Mouse (Mus musculus): ENCODE data around the gene Wfdc21. TPM values are rescaled to one million over a fixed set of nuclear protein-coding genes. Genes with fewer than 3 reads are reported as not detected.
A peak's percentile ranks its signal among the peaks of the same experiment; 100 is the strongest.

Gene Wfdc21
- total and polyA plus RNA-seq, 3 experiments = 1.3 TPM; not detected in 2

- intact Hi-C loops (cut with DNase I) = no loop called here
- no peak for TF ChIP-seq POLR2A (IDR thresholded peaks at IDR 0.05; ENCODE audit: insufficient read depth, low read depth, low read length)
- no peak for TF ChIP-seq CTCF (IDR thresholded peaks at IDR 0.05)
- no peak for TF ChIP-seq EP300 (IDR thresholded peaks at IDR 0.05; ENCODE audit: insufficient read depth, low read depth, low read length)
- no peaks in the 10 kb centered on the region; the same call in 1 of the 2 replicates for H3K4me1 ChIP-seq (ENCODE audit: control insufficient read depth, insufficient read depth, low read length)
- DNase-seq = no peak
- H3K9ac ChIP-seq (ENCODE audit: low read depth, low read length) = no peak overlapping the region
- H3K79me2 ChIP-seq (replicated peaks; ENCODE audit: control insufficient read depth, insufficient read depth, low read length) = no peaks in the 10 kb centered on the region
- H3K27ac ChIP-seq = no peak overlapping the region
- no peaks in the 10 kb centered on the region for H3K36me3 ChIP-seq (ENCODE audit: control insufficient read depth, insufficient read depth, low read length)
- WGBS = 61% methylated on average over 3 of the region's 3 CpGs
- H3K27me3 ChIP-seq (ENCODE audit: control insufficient read depth, insufficient read depth, low read length) = peaks cover 4% of the 10 kb centered on the region
- H3K4me3 ChIP-seq = no peak overlapping the region
Measured at GRCm38 (mm10) chr11:83743525-83743924, 3.2 kb upstream of the Wfdc21 start.

DNA sequence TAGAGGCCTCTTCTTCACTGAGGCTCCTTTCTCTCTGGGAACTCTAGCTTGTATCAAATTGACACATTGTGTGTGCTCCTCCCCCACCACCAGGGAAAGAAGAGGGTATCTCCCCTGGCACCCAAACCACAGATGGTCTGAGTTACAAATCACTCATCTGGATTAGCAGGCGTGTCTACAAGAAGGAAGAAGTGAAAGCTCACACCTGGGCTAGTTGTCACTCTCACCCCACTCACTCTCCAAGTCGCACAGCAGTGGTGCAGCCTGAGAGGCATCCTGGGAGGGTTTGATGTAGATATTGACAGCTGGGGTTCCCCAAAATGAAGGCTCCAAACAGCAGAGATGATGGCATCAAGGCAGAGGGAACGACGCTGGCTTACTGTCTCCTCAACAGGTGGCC is 588 bp upstream of the Wfdc21 start:
- 50% methylated on average over 4 of the region's 4 CpGs for WGBS
- no peak overlapping the region for H3K27ac ChIP-seq
- H3K4me1 ChIP-seq (ENCODE audit: control insufficient read depth, insufficient read depth, low read length) = no peaks in the 10 kb centered on the region
- H3K36me3 ChIP-seq (ENCODE audit: control insufficient read depth, insufficient read depth, low read length) = no peaks in the 10 kb centered on the region
- H3K4me3 ChIP-seq = no peak overlapping the region
- DNase-seq = peak in 1 of 2 experiments; percentile 15
- intact Hi-C loops (cut with DNase I) = no loop called here
- no peaks in the 10 kb centered on the region for H3K79me2 ChIP-seq (replicated peaks; ENCODE audit: control insufficient read depth, insufficient read depth, low read length)
- H3K27me3 ChIP-seq (ENCODE audit: control insufficient read depth, insufficient read depth, low read length) = peaks cover 9% of the 10 kb centered on the region
- no peak overlapping the region for H3K9ac ChIP-seq (ENCODE audit: low read depth, low read length)
- no peak for TF ChIP-seq POLR2A (IDR thresholded peaks at IDR 0.05; ENCODE audit: insufficient read depth, low read depth, low read length)
- TF ChIP-seq CTCF (IDR thresholded peaks at IDR 0.05) = no peak

DNA sequence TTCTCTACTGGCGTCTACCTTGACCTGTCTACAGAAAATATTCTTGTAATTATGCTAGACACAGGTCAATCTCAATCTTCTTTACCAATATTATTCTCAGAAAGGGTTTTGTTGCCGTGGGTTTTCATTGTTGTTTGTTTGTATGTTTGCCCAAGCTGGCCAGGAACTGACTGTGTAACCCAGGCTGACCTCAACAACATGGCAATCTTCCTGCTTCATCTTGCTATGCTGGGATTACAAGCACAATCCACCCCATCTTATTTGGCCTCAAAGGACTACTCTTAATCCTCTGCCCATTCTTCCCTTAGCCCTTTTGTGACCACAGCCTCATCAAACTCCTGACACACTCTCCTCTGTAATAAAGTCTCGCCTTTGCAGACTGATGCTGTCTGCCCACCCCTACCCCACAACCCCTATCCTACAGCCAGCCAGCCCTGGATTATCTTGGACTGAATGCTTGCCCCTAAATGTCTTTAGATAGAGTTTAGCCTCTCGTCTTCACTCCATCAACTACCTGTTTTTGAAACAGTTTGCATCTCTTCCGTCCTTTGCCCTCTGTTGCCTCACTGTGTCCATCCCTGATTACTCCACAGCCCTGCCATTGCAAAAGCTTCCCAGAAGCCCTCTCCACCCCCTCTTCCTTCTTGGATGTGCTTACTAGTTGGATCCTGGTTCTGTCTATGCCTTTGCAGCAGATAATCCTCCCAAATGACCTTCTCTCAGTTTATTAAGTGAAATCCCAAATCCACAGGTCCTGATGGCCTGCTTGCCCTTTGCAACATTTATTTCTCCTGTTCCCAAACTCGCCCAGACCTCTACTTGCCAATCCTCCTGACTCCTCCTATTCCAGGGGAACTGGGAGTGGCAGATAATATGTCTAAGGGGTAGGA is 881 bp downstream of the Wfdc21 start:
- Histone ChIP-seq H3K27me3 (ENCODE audit: control insufficient read depth, insufficient read depth, low read length) (peaks cover 9% of the 10 kb centered on the region), H3K4me3 (no peak overlapping the region), H3K79me2 (replicated peaks; ENCODE audit: control insufficient read depth, insufficient read depth, low read length) (no peaks in the 10 kb centered on the region), H3K4me1 (ENCODE audit: control insufficient read depth, insufficient read depth, low read length) (no peaks in the 10 kb centered on the region), H3K27ac (no peak overlapping the region), H3K9ac (ENCODE audit: low read depth, low read length) (no peak overlapping the region), H3K36me3 (ENCODE audit: control insufficient read depth, insufficient read depth, low read length) (no peaks in the 10 kb centered on the region)
- TF ChIP-seq CTCF (IDR thresholded peaks at IDR 0.05) (no peak), EP300 (IDR thresholded peaks at IDR 0.05; ENCODE audit: insufficient read depth, low read depth, low read length) (no peak), POLR2A (IDR thresholded peaks at IDR 0.05; ENCODE audit: insufficient read depth, low read depth, low read length) (no peak)
- no peak for DNase-seq
- intact Hi-C loops (cut with DNase I) = no loop called here
- 51% methylated on average over 6 of the region's 6 CpGs for WGBS

DNA sequence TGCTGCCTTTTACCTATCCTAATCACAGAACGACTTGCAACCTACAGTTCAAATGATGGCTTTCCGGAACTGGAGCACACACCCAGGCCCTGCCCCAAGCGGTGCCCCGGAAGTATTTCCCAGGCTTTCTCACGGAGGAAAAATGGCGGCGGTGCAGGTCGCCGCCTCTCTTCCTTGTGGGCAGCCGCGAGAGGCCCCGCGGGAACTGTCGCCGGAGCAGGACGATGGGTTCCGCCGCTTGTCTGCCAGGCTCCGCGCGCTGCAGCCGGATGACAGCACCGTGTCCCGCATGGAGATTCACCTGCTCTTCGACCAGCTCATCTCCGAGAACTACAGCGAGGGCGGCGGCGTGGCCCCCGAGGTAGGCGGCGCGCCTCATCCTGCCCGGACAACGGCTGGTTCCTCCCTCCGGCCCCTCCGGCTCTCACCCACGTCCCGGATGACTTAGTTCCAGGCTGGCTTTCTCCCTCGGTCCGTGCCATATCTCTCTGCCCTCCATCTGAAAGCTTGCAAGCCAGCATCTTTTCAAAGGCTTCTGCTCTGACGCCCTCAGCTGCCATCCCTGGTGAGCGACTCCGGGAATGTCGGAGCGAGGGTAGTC is 6.9 kb downstream of the Wfdc21 start, which contains the start of gene Heatr6:
Gene Heatr6 (plus strand): TSS at position 116 of the 601 bp plus-strand sequence.
- Histone ChIP-seq H3K36me3 (ENCODE audit: control insufficient read depth, insufficient read depth, low read length) (peaks cover 5% of the 10 kb centered on the region), H3K9ac (ENCODE audit: low read depth, low read length) (peak within 1 kb of the TSS; percentile 96), H3K4me3 (peak within 1 kb of the TSS; percentile 92), H3K4me1 (ENCODE audit: control insufficient read depth, insufficient read depth, low read length) (no peaks in the 10 kb centered on the region; the same call in 1 of the 2 replicates), H3K79me2 (replicated peaks; ENCODE audit: control insufficient read depth, insufficient read depth, low read length) (no peaks in the 10 kb centered on the region), H3K27me3 (ENCODE audit: control insufficient read depth, insufficient read depth, low read length) (peaks cover 3% of the 10 kb centered on the region; the same call in 1 of the 2 replicates), H3K27ac (peak within 1 kb of the TSS; percentile 84)
- intact Hi-C loops (cut with DNase I) = loop anchor here (5.0 to 10.0 kb wide), 2 partner anchors 311 to 459 kb away; partner anchors contain the start of gene Ap2b1
- DNase-seq = peak; percentile 87 to 91
- TF ChIP-seq EP300 (IDR thresholded peaks at IDR 0.05; ENCODE audit: insufficient read depth, low read depth, low read length) = peak; percentile 46; the same call in 1 of the 2 replicates
- no peak for TF ChIP-seq CTCF (IDR thresholded peaks at IDR 0.05)
- TF ChIP-seq POLR2A (IDR thresholded peaks at IDR 0.05; ENCODE audit: insufficient read depth, low read depth, low read length) = peak; percentile 67
- WGBS = under 1% methylated on average over 47 of the region's 47 CpGs

DNA sequence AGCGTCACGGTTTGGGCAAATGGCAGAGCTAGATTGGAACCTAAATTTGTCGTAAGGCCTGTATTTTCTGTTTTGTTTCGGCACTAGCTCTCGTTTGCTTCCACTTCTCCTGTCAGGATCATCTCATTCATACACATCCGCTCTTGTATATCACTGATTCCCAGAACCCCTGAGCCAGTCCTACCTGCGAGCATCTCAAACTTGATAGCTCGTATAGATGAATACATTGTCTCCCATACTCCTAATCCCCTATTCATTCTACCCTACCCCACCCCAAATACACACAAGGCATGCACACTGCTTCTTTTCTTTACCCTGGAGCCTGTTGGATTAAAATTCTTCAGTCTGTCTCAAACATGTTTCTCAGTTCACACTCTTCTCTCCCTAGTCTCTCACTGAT is 7.5 kb downstream of the Wfdc21 start:
- 7% methylated on average over 8 of the region's 8 CpGs for WGBS
- H3K4me3 ChIP-seq = peak overlapping the region; percentile 92
- peaks cover 1% of the 10 kb centered on the region; the same call in 1 of the 2 replicates for H3K27me3 ChIP-seq (ENCODE audit: control insufficient read depth, insufficient read depth, low read length)
- no peaks in the 10 kb centered on the region for H3K79me2 ChIP-seq (replicated peaks; ENCODE audit: control insufficient read depth, insufficient read depth, low read length)
- no peak for TF ChIP-seq EP300 (IDR thresholded peaks at IDR 0.05; ENCODE audit: insufficient read depth, low read depth, low read length)
- TF ChIP-seq CTCF (IDR thresholded peaks at IDR 0.05) = no peak
- TF ChIP-seq POLR2A (IDR thresholded peaks at IDR 0.05; ENCODE audit: insufficient read depth, low read depth, low read length) = no peak
- peaks cover 5% of the 10 kb centered on the region for H3K36me3 ChIP-seq (ENCODE audit: control insufficient read depth, insufficient read depth, low read length)
- no peak for DNase-seq
- peak overlapping the region; percentile 96 for H3K9ac ChIP-seq (ENCODE audit: low read depth, low read length)
- H3K4me1 ChIP-seq (ENCODE audit: control insufficient read depth, insufficient read depth, low read length) = no peaks in the 10 kb centered on the region; the same call in 1 of the 2 replicates
- intact Hi-C loops (cut with DNase I) = loop anchor here (5.0 to 10.0 kb wide), 2 partner anchors 312 to 459 kb away; partner anchors contain the start of gene Ap2b1
- peak overlapping the region; percentile 84; the same call in 1 of the 2 replicates for H3K27ac ChIP-seq

Measured in heart, adult 2 months (tissue).